Mouse (Mus musculus): ENCODE results near the gene Casq1. TPM values are rescaled to one million over a fixed set of nuclear protein-coding genes. Genes with fewer than 3 reads are reported as not detected.
A peak's percentile ranks its signal among the peaks of the same experiment; 100 is the strongest.

The Casq1 gene
- total and polyA plus RNA-seq, 2 experiments from 2014 or later = 0.99 to 1.3 TPM

- Histone ChIP-seq H3K27me3 (ENCODE audit: insufficient read depth, low read length) (no peaks in the 10 kb centered on the region), H3K4me2 (ENCODE audit: low read depth, low read length, poor library complexity, severe bottlenecking) (no peak overlapping the region), H3K9ac (replicated peaks; ENCODE audit: low read length, poor library complexity, severe bottlenecking) (no peak overlapping the region), H3K4me3 (ENCODE audit: low read depth, low read length) (no peak overlapping the region), H3K36me3 (ENCODE audit: insufficient read depth, low read length) (no peaks in the 10 kb centered on the region), H3K4me1 (ENCODE audit: insufficient read depth, low read length) (peaks cover 8% of the 10 kb centered on the region), H3K27ac (ENCODE audit: low read depth, low read length) (no peak overlapping the region), H3K9me3 (ENCODE audit: low read length) (no peaks in the 10 kb centered on the region)
- ATAC-seq (ENCODE audit: low FRiP score) = no peak
- no peak for TF ChIP-seq CTCF (IDR thresholded peaks at IDR 0.05)
- DNase-seq (ENCODE audit: low spot score) = no peak
- 45% methylated on average over 5 of the region's 5 CpGs for WGBS
Measured at GRCm38 (mm10) chr1:172212776-172213175, 6.9 kb downstream of the Casq1 start.

- ATAC-seq (ENCODE audit: low FRiP score) (peak; percentile 1; the same call in 1 of the 2 replicates), DNase-seq (ENCODE audit: low spot score) (no peak)
- 5% methylated on average over 7 of the region's 7 CpGs for WGBS
Measured at GRCm38 (mm10) chr1:172207111-172207584, 12.5 kb downstream of the Casq1 start.

GRCm38 (mm10) chr1:172206141-172206917 lies 13.3 kb downstream of the Casq1 start, which contains the start of gene Pea15a:
Pea15a (minus strand) TSS chr1:172206804.
- peak; percentile 81 for DNase-seq (ENCODE audit: low spot score)
- H3K36me3 ChIP-seq (ENCODE audit: insufficient read depth, low read length) = no peaks in the 10 kb centered on the region
- H3K9me3 ChIP-seq (ENCODE audit: low read length) = no peaks in the 10 kb centered on the region
- H3K4me1 ChIP-seq (ENCODE audit: insufficient read depth, low read length) = peaks cover 43% of the 10 kb centered on the region
- H3K27me3 ChIP-seq (ENCODE audit: insufficient read depth, low read length) = no peaks in the 10 kb centered on the region
- peak; percentile 78 for ATAC-seq (ENCODE audit: low FRiP score)
- peak within 1 kb of the TSS; percentile 78 for H3K4me3 ChIP-seq (ENCODE audit: low read depth, low read length)
- H3K4me2 ChIP-seq (ENCODE audit: low read depth, low read length, poor library complexity, severe bottlenecking) = peak within 1 kb of the TSS; percentile 90
- WGBS = 0% methylated on average over 33 of the region's 40 CpGs
- TF ChIP-seq CTCF (IDR thresholded peaks at IDR 0.05) = no peak
- H3K9ac ChIP-seq (replicated peaks; ENCODE audit: low read length, poor library complexity, severe bottlenecking) = peak within 1 kb of the TSS; percentile 96
- H3K27ac ChIP-seq (ENCODE audit: low read depth, low read length) = peak within 1 kb of the TSS; percentile 99

More at GRCm38 (mm10) chr1:172207111-172207584, 12.5 kb downstream of the Casq1 start:
- no peaks in the 10 kb centered on the region for H3K27me3 ChIP-seq (ENCODE audit: insufficient read depth, low read length)
- H3K36me3 ChIP-seq (ENCODE audit: insufficient read depth, low read length) = no peaks in the 10 kb centered on the region
- H3K4me1 ChIP-seq (ENCODE audit: insufficient read depth, low read length) = peaks cover 35% of the 10 kb centered on the region
- peak overlapping the region; percentile 90 for H3K4me2 ChIP-seq (ENCODE audit: low read depth, low read length, poor library complexity, severe bottlenecking)
- no peak for TF ChIP-seq CTCF (IDR thresholded peaks at IDR 0.05)
- H3K27ac ChIP-seq (ENCODE audit: low read depth, low read length) = peak overlapping the region; percentile 99
- peak overlapping the region; percentile 78 for H3K4me3 ChIP-seq (ENCODE audit: low read depth, low read length)
- H3K9me3 ChIP-seq (ENCODE audit: low read length) = no peaks in the 10 kb centered on the region
- H3K9ac ChIP-seq (replicated peaks; ENCODE audit: low read length, poor library complexity, severe bottlenecking) = peak overlapping the region; percentile 96; the same call in 1 of the 2 replicates

- no peak for DNase-seq (ENCODE audit: low spot score)
Measured at GRCm38 (mm10) chr1:172205741-172206087, 14.0 kb downstream of the Casq1 start.

GRCm38 (mm10) chr1:172204814-172205740 lies 14.6 kb downstream of the Casq1 start:
- Histone ChIP-seq H3K27ac (ENCODE audit: low read depth, low read length) (peak overlapping the region; percentile 99), H3K4me3 (ENCODE audit: low read depth, low read length) (peak overlapping the region; percentile 78), H3K27me3 (ENCODE audit: insufficient read depth, low read length) (no peaks in the 10 kb centered on the region), H3K4me2 (ENCODE audit: low read depth, low read length, poor library complexity, severe bottlenecking) (peak overlapping the region; percentile 90), H3K36me3 (ENCODE audit: insufficient read depth, low read length) (no peaks in the 10 kb centered on the region), H3K4me1 (ENCODE audit: insufficient read depth, low read length) (peaks cover 52% of the 10 kb centered on the region), H3K9me3 (ENCODE audit: low read length) (no peaks in the 10 kb centered on the region), H3K9ac (replicated peaks; ENCODE audit: low read length, poor library complexity, severe bottlenecking) (peak overlapping the region; percentile 96)
- DNase-seq (ENCODE audit: low spot score) (no peak), ATAC-seq (ENCODE audit: low FRiP score) (no peak)
- no peak for TF ChIP-seq CTCF (IDR thresholded peaks at IDR 0.05)
- 9% methylated on average over 15 of the region's 15 CpGs for WGBS

More at GRCm38 (mm10) chr1:172205741-172206087, 14.0 kb downstream of the Casq1 start:
- Histone ChIP-seq H3K9me3 (ENCODE audit: low read length) (no peaks in the 10 kb centered on the region), H3K36me3 (ENCODE audit: insufficient read depth, low read length) (no peaks in the 10 kb centered on the region), H3K9ac (replicated peaks; ENCODE audit: low read length, poor library complexity, severe bottlenecking) (peak overlapping the region; percentile 96), H3K4me1 (ENCODE audit: insufficient read depth, low read length) (peaks cover 48% of the 10 kb centered on the region), H3K27me3 (ENCODE audit: insufficient read depth, low read length) (no peaks in the 10 kb centered on the region), H3K27ac (ENCODE audit: low read depth, low read length) (peak overlapping the region; percentile 99), H3K4me3 (ENCODE audit: low read depth, low read length) (peak overlapping the region; percentile 78), H3K4me2 (ENCODE audit: low read depth, low read length, poor library complexity, severe bottlenecking) (peak overlapping the region; percentile 90)
- WGBS = 2% methylated on average over 3 of the region's 3 CpGs
- no peak for TF ChIP-seq CTCF (IDR thresholded peaks at IDR 0.05)
- peak; percentile 32 for ATAC-seq (ENCODE audit: low FRiP score)
